Mouse (Mus musculus) small intestine, adult 2 months (tissue): ENCODE data around the gene Pygo1. TPM values are rescaled to one million over a fixed set of nuclear protein-coding genes. Genes with fewer than 3 reads are reported as not detected.
A peak's percentile ranks its signal among the peaks of the same experiment; 100 is the strongest.

Source experiments
- H3K27ac ChIP-seq: fragments of 200-500 bp; 2 replicates; pipeline ENCODE4 v1.5.1; 2012; ENCODE audit warnings: low read depth, low read length, control low read depth, inconsistent platforms; ENCODE audit not compliant: insufficient read depth
- H3K27me3 ChIP-seq: fragments of 200-500 bp; 2 replicates; pipeline ENCODE4 v1.6.1; 2012; ENCODE audit warnings: mild to moderate bottlenecking, moderate library complexity, low read length, inconsistent platforms; ENCODE audit not compliant: control insufficient read depth, insufficient read depth
- H3K36me3 ChIP-seq: fragments of 200-500 bp; 2 replicates; pipeline ENCODE4 v1.6.1; 2012; ENCODE audit warnings: mild to moderate bottlenecking, low read length, control low read depth, inconsistent platforms; ENCODE audit not compliant: control insufficient read depth, insufficient read depth
- H3K4me1 ChIP-seq: fragments of 200-500 bp; 2 replicates; pipeline ENCODE4 v1.6.1; 2012; ENCODE audit warnings: low read length, inconsistent platforms, mixed read lengths; ENCODE audit not compliant: control insufficient read depth, insufficient read depth, insufficient read length
- H3K4me3 ChIP-seq: fragments of 200-500 bp; 2 replicates; pipeline ENCODE4 v1.5.1; 2012; ENCODE audit warnings: low read depth, mild to moderate bottlenecking, control low read depth, inconsistent platforms, low read length, moderate library complexity
- CTCF ChIP-seq: fragments of 200-500 bp; IDR thresholded peaks from 2 replicates; pipeline ENCODE4 v1.5.1; 2012; ENCODE audit warnings: low read depth, mild to moderate bottlenecking, control low read depth, inconsistent platforms, low read length, moderate library complexity, mixed read lengths; ENCODE audit not compliant: insufficient replicate concordance, insufficient read length; ENCODE audit errors: extremely low read depth
- POLR2A ChIP-seq: fragments of 200-500 bp; IDR thresholded peaks from 2 replicates; pipeline ENCODE4 v1.6.1; 2012; ENCODE audit warnings: low read depth, mild to moderate bottlenecking, control low read depth, inconsistent platforms, low read length, moderate library complexity
- WGBS: fragments of 180-500 bp; shearing (Covaris S2); methylation state at CpG from one replicate; pipeline ENCODE4 v1.1.7; 2018; 5-methylcytosine and 5-hydroxymethylcytosine counted together
- polyA plus RNA-seq: library from polyadenylated mRNA; depleted of rRNA; stranded (reverse); fragments of >200 nt; gene quantifications from 2 replicates; pipeline ENCODE4 v1.2.3, GENCODE M21; 2012

Pygo1 gene
- polyA plus RNA-seq, 1 experiment: 0.09 TPM

- WGBS: 13% methylated on average over 15 of the region's 15 CpGs
- Histone ChIP-seq H3K36me3 (no peaks in the 10 kb centered on the region), H3K4me1 (0 out of 2 replicates have a peak, but pooled peaks cover 2% of the 10 kb centered on the region), H3K4me3 (no peak overlapping the region), H3K27ac (no peak overlapping the region), H3K27me3 (no peaks in the 10 kb centered on the region)
- TF ChIP-seq CTCF (no peak), POLR2A (no peak)
Observed at GRCm38 (mm10) chr9:72881026-72881768, 44.2 kb upstream of the Pygo1 start.

- Histone ChIP-seq H3K4me1 (0 out of 2 replicates have a peak, but pooled peaks cover 2% of the 10 kb centered on the region), H3K27ac (no peak overlapping the region), H3K27me3 (no peaks in the 10 kb centered on the region), H3K36me3 (no peaks in the 10 kb centered on the region), H3K4me3 (no peak overlapping the region)
- 10% methylated on average over 3 of the region's 3 CpGs for WGBS
- TF ChIP-seq POLR2A (no peak), CTCF (peak; percentile 37; the same call in 1 of the 2 replicates)
Observed at GRCm38 (mm10) chr9:72883940-72884339, 41.5 kb upstream of the Pygo1 start.

- 82% methylated on average over 1 of the region's 1 CpGs for WGBS
- H3K4me1 ChIP-seq: no peaks in the 10 kb centered on the region
- H3K27ac ChIP-seq: no peak overlapping the region
- no peak overlapping the region for H3K4me3 ChIP-seq
- no peaks in the 10 kb centered on the region for H3K36me3 ChIP-seq
- no peak for TF ChIP-seq POLR2A
- no peak for TF ChIP-seq CTCF
- H3K27me3 ChIP-seq: no peaks in the 10 kb centered on the region
Observed at GRCm38 (mm10) chr9:72889777-72890176, 35.7 kb upstream of the Pygo1 start.

GRCm38 (mm10) chr9:72890499-72891085, 34.9 kb upstream of the Pygo1 start:
- H3K36me3 ChIP-seq: no peaks in the 10 kb centered on the region
- TF ChIP-seq POLR2A (no peak), CTCF (no peak)
- H3K4me3 ChIP-seq: no peak overlapping the region
- no peak overlapping the region for H3K27ac ChIP-seq
- no peaks in the 10 kb centered on the region for H3K4me1 ChIP-seq
- no peaks in the 10 kb centered on the region for H3K27me3 ChIP-seq
- WGBS: 71% methylated on average over 10 of the region's 10 CpGs

- no peaks in the 10 kb centered on the region for H3K4me1 ChIP-seq
- no peak overlapping the region for H3K27ac ChIP-seq
- no peaks in the 10 kb centered on the region for H3K36me3 ChIP-seq
- no peaks in the 10 kb centered on the region for H3K27me3 ChIP-seq
- no peak overlapping the region for H3K4me3 ChIP-seq
- TF ChIP-seq POLR2A (no peak), CTCF (no peak)
- 92% methylated on average over 5 of the region's 5 CpGs for WGBS
Observed at GRCm38 (mm10) chr9:72892761-72893160, 32.7 kb upstream of the Pygo1 start.

GRCm38 (mm10) chr9:72894796-72895352, 30.6 kb upstream of the Pygo1 start:
- Histone ChIP-seq H3K4me1 (no peaks in the 10 kb centered on the region), H3K27ac (no peak overlapping the region), H3K4me3 (no peak overlapping the region), H3K36me3 (no peaks in the 10 kb centered on the region), H3K27me3 (no peaks in the 10 kb centered on the region)
- TF ChIP-seq CTCF: no peak
- no peak for TF ChIP-seq POLR2A
- WGBS: 94% methylated on average over 6 of the region's 6 CpGs

- Histone ChIP-seq H3K4me1 (no peaks in the 10 kb centered on the region), H3K27ac (no peak overlapping the region), H3K36me3 (no peaks in the 10 kb centered on the region), H3K27me3 (no peaks in the 10 kb centered on the region), H3K4me3 (no peak overlapping the region)
- 75% methylated on average over 8 of the region's 8 CpGs for WGBS
- no peak for TF ChIP-seq POLR2A
- TF ChIP-seq CTCF: no peak
Observed at GRCm38 (mm10) chr9:72902057-72902456, 23.4 kb upstream of the Pygo1 start.
